Mouse (Mus musculus): ENCODE results near the gene Phldb3.

GRCm38 (mm10) chr7:24646486-24646885, 35.9 kb downstream of the Phldb3 start:
- TF ChIP-seq GATA1 (IDR thresholded peaks at IDR 0.05; ENCODE audit: low read depth, low read length) (no peak), MAX (IDR thresholded peaks at IDR 0.05; ENCODE audit: low read length) (no peak), POLR2A (IDR thresholded peaks at IDR 0.05; ENCODE audit: control insufficient read depth in 1 of 2, insufficient read depth in 1 of 2, low read depth in 1 of 2, low read length in 2 of 2, poor library complexity in 1 of 2) (no peak), RCOR1 (IDR thresholded peaks at IDR 0.05; ENCODE audit: low read depth, low read length) (no peak), EP300 (IDR thresholded peaks at IDR 0.05; ENCODE audit: low read depth in 1 of 2, low read length in 2 of 2) (no peak), CTCF (IDR thresholded peaks at IDR 0.05 in 2 of 3, conservative IDR thresholded peaks at IDR 0.05 in 1 of 3; ENCODE audit: control insufficient read depth in 1 of 3, insufficient read depth in 1 of 3, low read depth in 2 of 3, low read length in 3 of 3, poor library complexity in 1 of 3, severe bottlenecking in 1 of 3) (no peak), NRF1 (IDR thresholded peaks at IDR 0.05; ENCODE audit: insufficient read depth, low read depth, low read length, poor library complexity, severe bottlenecking) (no peak), MAZ (IDR thresholded peaks at IDR 0.05; ENCODE audit: low read depth, low read length) (no peak), CHD1 (IDR thresholded peaks at IDR 0.05; ENCODE audit: low read depth, low read length) (no peak), SIN3A (IDR thresholded peaks at IDR 0.05; ENCODE audit: low read length) (no peak), CHD2 (IDR thresholded peaks at IDR 0.05; ENCODE audit: low read length) (no peak), MAFK (IDR thresholded peaks at IDR 0.05; ENCODE audit: borderline replicate concordance, low read depth, low read length) (no peak)
